Mouse (Mus musculus) A20 (cell line): ENCODE results near the gene Cacna1i.

Experiments used
- DNase-seq: peaks from one replicate; pipeline ENCODE4 v3.0.0-alpha.2; 2011; ENCODE audit warnings: low read depth, low spot score

Gene Cacna1i

GRCm38 (mm10) chr15:80401387-80401898 is 114.4 kb downstream of the Cacna1i start:
- DNase-seq, result no peak

GRCm38 (mm10) chr15:80401980-80402379 is 114.9 kb downstream of the Cacna1i start:
- no peak for DNase-seq

- no peak for DNase-seq
These were observed 120.8 kb downstream of the Cacna1i start for GRCm38 (mm10) chr15:80407873-80408272.

- DNase-seq, result no peak
These were observed 123.6 kb downstream of the Cacna1i start for GRCm38 (mm10) chr15:80410661-80411060.

GRCm38 (mm10) chr15:80413070-80413469 is 126.0 kb downstream of the Cacna1i start:
- no peak for DNase-seq

- no peak for DNase-seq
These were observed 127.1 kb downstream of the Cacna1i start for GRCm38 (mm10) chr15:80413988-80414721.

- no peak for DNase-seq
These were observed 128.1 kb downstream of the Cacna1i start for GRCm38 (mm10) chr15:80415132-80415531.

- no peak for DNase-seq
These were observed 130.0 kb downstream of the Cacna1i start for GRCm38 (mm10) chr15:80417066-80417465.

- no peak for DNase-seq
These were observed 131.1 kb downstream of the Cacna1i start for GRCm38 (mm10) chr15:80418146-80418545.

- DNase-seq, result no peak
These were observed 143.3 kb downstream of the Cacna1i start for GRCm38 (mm10) chr15:80430324-80430723.

GRCm38 (mm10) chr15:80436961-80437360 is 149.9 kb downstream of the Cacna1i start:
- DNase-seq, result no peak

- no peak for DNase-seq
These were observed 151.0 kb downstream of the Cacna1i start for GRCm38 (mm10) chr15:80437996-80438395.

GRCm38 (mm10) chr15:80438423-80438822 is 151.4 kb downstream of the Cacna1i start:
- DNase-seq, result no peak

GRCm38 (mm10) chr15:80440195-80440594 is 153.2 kb downstream of the Cacna1i start:
- no peak for DNase-seq

- DNase-seq, result no peak
These were observed 159.1 kb downstream of the Cacna1i start for GRCm38 (mm10) chr15:80445956-80446687.
